Mouse (Mus musculus): ENCODE data around the gene Slc2a8. TPM values are rescaled to one million over a fixed set of nuclear protein-coding genes. Genes with fewer than 3 reads are reported as not detected.

Slc2a8 gene
- polyA plus RNA-seq, 2 experiments: 4.9 to 5.1 TPM

- peaks cover 8 to 18% of the 10 kb centered on the region in 2 experiments for H3K4me1 ChIP-seq (replicated peaks; ENCODE audit: control insufficient read depth in 2 of 2, insufficient read depth in 2 of 2, low read length in 1 of 2)
- no peak for TF ChIP-seq EP300 (IDR thresholded peaks at IDR 0.05; ENCODE audit: low read depth)
- TF ChIP-seq CTCF (IDR thresholded peaks at IDR 0.05; ENCODE audit: low read depth): 0 out of 2 replicates have a peak, but pooled peaks have one; percentile 2
- WGBS (ENCODE audit: insufficient replicate concordance): under 1% methylated on average over 33 of the region's 33 CpGs
- DNase-seq (ENCODE audit: low read depth in 3 of 3, low spot score in 3 of 3) (no peak), ATAC-seq (ENCODE audit: insufficient read depth) (no peak)
- H3K9me3 ChIP-seq (ENCODE audit: control insufficient read depth, low read length): no peaks in the 10 kb centered on the region
- H3K27ac ChIP-seq: peak overlapping the region; percentile 68
- H3K4me2 ChIP-seq (ENCODE audit: low read depth): peak overlapping the region; percentile 86
- H3K9ac ChIP-seq (replicated peaks): peak overlapping the region; percentile 88
- no peaks in the 10 kb centered on the region for H3K27me3 ChIP-seq (ENCODE audit: control insufficient read depth, insufficient read depth, low read length)
- H3K4me3 ChIP-seq (ENCODE audit: insufficient read depth in 1 of 2, low read depth in 2 of 2, low read length in 2 of 2): peak overlapping the region; percentile 71 to 77
- peaks cover 19% of the 10 kb centered on the region for H3K36me3 ChIP-seq (replicated peaks; ENCODE audit: control insufficient read depth, insufficient read depth, low read depth)
Measured at GRCm38 (mm10) chr2:32962062-32962874, 19.6 kb downstream of the Slc2a8 start.

GRCm38 (mm10) chr2:32961192-32961995, 20.5 kb downstream of the Slc2a8 start, which contains the start of the genes Rpl12 and Lrsam1:
Rpl12 (plus strand) TSS chr2:32961559.
Lrsam1 (minus strand) TSS chr2:32961614.
- peaks cover 19% of the 10 kb centered on the region for H3K36me3 ChIP-seq (replicated peaks; ENCODE audit: control insufficient read depth, insufficient read depth, low read depth)
- H3K27ac ChIP-seq: peak within 1 kb of the TSS; percentile 68
- peak; percentile 78 to 85 (median 84) for DNase-seq (ENCODE audit: low read depth in 3 of 3, low spot score in 3 of 3)
- H3K9ac ChIP-seq (replicated peaks): peak within 1 kb of the TSS; percentile 88
- peak; percentile 85 for ATAC-seq (ENCODE audit: insufficient read depth)
- peaks cover 8 to 18% of the 10 kb centered on the region in 2 experiments for H3K4me1 ChIP-seq (replicated peaks; ENCODE audit: control insufficient read depth in 2 of 2, insufficient read depth in 2 of 2, low read length in 1 of 2)
- no peak for TF ChIP-seq CTCF (IDR thresholded peaks at IDR 0.05; ENCODE audit: low read depth)
- TF ChIP-seq EP300 (IDR thresholded peaks at IDR 0.05; ENCODE audit: low read depth): peak; percentile 82
- no peaks in the 10 kb centered on the region for H3K9me3 ChIP-seq (ENCODE audit: control insufficient read depth, low read length)
- H3K4me3 ChIP-seq (ENCODE audit: insufficient read depth in 1 of 2, low read depth in 2 of 2, low read length in 2 of 2): peak within 1 kb of the TSS; percentile 71 to 77
- WGBS (ENCODE audit: insufficient replicate concordance): 3% methylated on average over 55 of the region's 55 CpGs
- H3K4me2 ChIP-seq (ENCODE audit: low read depth): peak within 1 kb of the TSS; percentile 86
- H3K27me3 ChIP-seq (ENCODE audit: control insufficient read depth, insufficient read depth, low read length): no peaks in the 10 kb centered on the region

GRCm38 (mm10) chr2:32960273-32960672, 21.6 kb downstream of the Slc2a8 start:
- Histone ChIP-seq H3K4me3 (ENCODE audit: insufficient read depth in 1 of 2, low read depth in 2 of 2, low read length in 2 of 2) (no peak overlapping the region; a peak in 1 of 4 replicates), H3K27ac (no peak overlapping the region), H3K27me3 (ENCODE audit: control insufficient read depth, insufficient read depth, low read length) (no peaks in the 10 kb centered on the region), H3K4me2 (ENCODE audit: low read depth) (peak overlapping the region; percentile 86; the same call in 1 of the 2 replicates), H3K4me1 (replicated peaks; ENCODE audit: control insufficient read depth in 2 of 2, insufficient read depth in 2 of 2, low read length in 1 of 2) (peaks cover 8 to 15% of the 10 kb centered on the region in 2 experiments; a peak in 3 of 4 replicates), H3K9me3 (ENCODE audit: control insufficient read depth, low read length) (no peaks in the 10 kb centered on the region), H3K9ac (replicated peaks) (no peak overlapping the region), H3K36me3 (replicated peaks; ENCODE audit: control insufficient read depth, insufficient read depth, low read depth) (peaks cover 19% of the 10 kb centered on the region)
- WGBS (ENCODE audit: insufficient replicate concordance): 72% methylated on average over 4 of the region's 4 CpGs
- ATAC-seq (ENCODE audit: insufficient read depth) (no peak), DNase-seq (ENCODE audit: low read depth in 3 of 3, low spot score in 3 of 3) (no peak)
- TF ChIP-seq EP300 (IDR thresholded peaks at IDR 0.05; ENCODE audit: low read depth) (no peak), CTCF (IDR thresholded peaks at IDR 0.05; ENCODE audit: low read depth) (no peak)

GRCm38 (mm10) chr2:32957344-32957743, 24.5 kb downstream of the Slc2a8 start:
- no peak for DNase-seq (ENCODE audit: low read depth in 3 of 3, low spot score in 3 of 3)
- TF ChIP-seq CTCF (IDR thresholded peaks at IDR 0.05; ENCODE audit: low read depth) (peak; percentile 26; the same call in 1 of the 2 replicates), EP300 (IDR thresholded peaks at IDR 0.05; ENCODE audit: low read depth) (no peak)
- 54% methylated on average over 8 of the region's 8 CpGs for WGBS (ENCODE audit: insufficient replicate concordance)
- H3K9ac ChIP-seq (replicated peaks): no peak overlapping the region
- peaks cover 0 to 7% of the 10 kb centered on the region in 2 experiments; a peak in 3 of 4 replicates for H3K4me1 ChIP-seq (replicated peaks; ENCODE audit: control insufficient read depth in 2 of 2, insufficient read depth in 2 of 2, low read length in 1 of 2)
- H3K36me3 ChIP-seq (replicated peaks; ENCODE audit: control insufficient read depth, insufficient read depth, low read depth): no peaks in the 10 kb centered on the region
- H3K27ac ChIP-seq: no peak overlapping the region
- H3K4me3 ChIP-seq (ENCODE audit: insufficient read depth in 1 of 2, low read depth in 2 of 2, low read length in 2 of 2): no peak overlapping the region
- no peaks in the 10 kb centered on the region for H3K9me3 ChIP-seq (ENCODE audit: control insufficient read depth, low read length)
- ATAC-seq (ENCODE audit: insufficient read depth): no peak
- no peaks in the 10 kb centered on the region for H3K27me3 ChIP-seq (ENCODE audit: control insufficient read depth, insufficient read depth, low read length)
- H3K4me2 ChIP-seq (ENCODE audit: low read depth): no peak overlapping the region
